Mouse (Mus musculus) midbrain, postnatal 0 days (tissue): Measurements from ENCODE around the gene Rgs5. TPM values are rescaled to one million over a fixed set of nuclear protein-coding genes. Genes with fewer than 3 reads are reported as not detected.

ENCODE experiments used
- ATAC-seq: fragments of 200-750 bp; cut with Nextera tagmentation; 2 replicates; pipeline ENCODE4 v1.8.0; 2017; ENCODE audit warnings: moderate number of reproducible peaks, mild to moderate bottlenecking, moderate TSS enrichment, moderate library complexity; ENCODE audit not compliant: low FRiP score
- DNase-seq: peaks from one replicate; pipeline ENCODE4 v3.0.0-alpha.2; 2015; ENCODE audit warnings: low spot score
- H3K27ac ChIP-seq: fragments of 300-500 bp; sonication (generic); 2 replicates; pipeline ENCODE4 v1.5.1; 2014; ENCODE audit warnings: low read depth, mild to moderate bottlenecking, low read length, mixed read lengths
- H3K27me3 ChIP-seq: fragments of 300-500 bp; sonication (generic); 2 replicates; pipeline ENCODE4 v1.6.1; 2014; ENCODE audit warnings: low read length, control low read depth, mixed read lengths; ENCODE audit not compliant: insufficient read depth
- H3K36me3 ChIP-seq: fragments of 300-500 bp; sonication (generic); 2 replicates; pipeline ENCODE4 v1.6.1; 2014; ENCODE audit warnings: low read length, control low read depth, mixed read lengths; ENCODE audit not compliant: insufficient read depth
- H3K4me1 ChIP-seq: fragments of 300-500 bp; sonication (generic); 2 replicates; pipeline ENCODE4 v1.6.1; 2014; ENCODE audit warnings: mild to moderate bottlenecking, control low read depth, antibody characterized with exemption, low read length, mixed read lengths; ENCODE audit not compliant: insufficient read depth
- H3K4me2 ChIP-seq: fragments of 300-500 bp; sonication (generic); 2 replicates; pipeline ENCODE4 v1.6.1; 2014; ENCODE audit warnings: low read depth, mild to moderate bottlenecking, low read length, mixed read lengths; ENCODE audit not compliant: poor library complexity, severe bottlenecking
- H3K4me3 ChIP-seq: fragments of 300-500 bp; sonication (generic); 2 replicates; pipeline ENCODE4 v1.5.1; 2014; ENCODE audit warnings: low read depth, mild to moderate bottlenecking, low read length, moderate library complexity
- H3K9ac ChIP-seq: fragments of 300-500 bp; sonication (generic); replicated peaks from 2 replicates; pipeline ENCODE4 v1.6.1; 2014; ENCODE audit warnings: mild to moderate bottlenecking, low read length, moderate library complexity, mixed read lengths; ENCODE audit not compliant: poor library complexity, severe bottlenecking
- H3K9me3 ChIP-seq: fragments of 300-500 bp; sonication (generic); 2 replicates; pipeline ENCODE4 v1.6.1; 2016; ENCODE audit warnings: low read length, control low read depth
- CTCF ChIP-seq: IDR thresholded peaks from 2 replicates; pipeline ENCODE4 v1.5.1; 2016; ENCODE audit warnings: antibody characterized with exemption, mild to moderate bottlenecking
- WGBS: fragments of 180-500 bp; shearing (Covaris S2); extraction: QIAGEN DNeasy Blood & Tissue Kit; methylation state at CpG from one replicate; pipeline ENCODE4 v1.1.7; 2014; 5-methylcytosine and 5-hydroxymethylcytosine counted together
- polyA plus RNA-seq: library from polyadenylated mRNA; unstranded; fragments of >200 nt; fragmentation: Nextera tagmentation; extraction: Ambion mirVana; gene quantifications from 2 replicates; pipeline ENCODE4 v1.2.1, GENCODE M21; 2015
- total RNA-seq: library from RNA; depleted of rRNA; stranded (reverse); fragments of >200 nt; gene quantifications from 2 replicates; pipeline ENCODE4 v1.2.3, GENCODE M21; 2014

Rgs5 gene
- total and polyA plus RNA-seq, 2 experiments from 2014 or later, result 14.9 to 47.8 TPM

DNA sequence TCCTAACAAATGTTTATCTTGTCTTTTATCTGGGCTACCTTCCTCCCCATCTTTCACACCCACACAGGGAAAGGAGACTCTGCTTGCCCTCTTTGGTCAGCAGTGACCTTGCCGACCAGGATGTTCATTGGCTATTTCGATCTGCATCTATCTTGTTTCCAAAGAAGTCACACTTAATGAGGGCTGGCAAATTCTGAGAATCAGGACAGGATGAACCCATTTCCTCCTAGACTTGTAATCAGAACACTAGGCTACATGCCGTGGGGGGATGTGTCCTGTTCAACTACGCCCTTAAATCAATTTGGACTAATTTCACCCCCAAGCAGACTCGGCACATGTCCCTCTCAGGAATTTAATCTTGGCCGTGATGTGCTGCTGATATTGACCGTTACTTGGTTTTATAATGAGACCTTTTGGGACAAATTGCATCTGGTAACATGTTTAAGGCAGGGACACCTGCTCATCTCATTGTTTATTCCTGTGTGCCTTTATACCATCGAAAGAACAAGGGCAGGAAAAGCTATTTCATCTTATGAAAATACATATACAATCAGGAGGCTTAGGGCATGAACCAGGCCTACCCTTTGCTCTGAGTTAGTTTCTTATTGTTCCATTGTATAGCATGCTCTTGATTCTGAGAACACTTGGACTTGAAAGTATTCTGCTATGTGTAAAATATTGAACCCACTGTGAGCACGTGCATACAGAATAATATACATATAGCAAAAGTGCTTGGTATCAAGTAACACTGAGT lies 25.3 kb downstream of the Rgs5 start:
- Histone ChIP-seq H3K27ac (no peak overlapping the region), H3K4me2 (no peak overlapping the region), H3K4me1 (no peaks in the 10 kb centered on the region), H3K4me3 (no peak overlapping the region), H3K9me3 (no peaks in the 10 kb centered on the region), H3K27me3 (no peaks in the 10 kb centered on the region), H3K36me3 (no peaks in the 10 kb centered on the region), H3K9ac (no peak overlapping the region)
- ATAC-seq, result no peak
- DNase-seq, result no peak
- WGBS, result 79% methylated on average over 9 of the region's 9 CpGs
- TF ChIP-seq CTCF, result no peak

DNA sequence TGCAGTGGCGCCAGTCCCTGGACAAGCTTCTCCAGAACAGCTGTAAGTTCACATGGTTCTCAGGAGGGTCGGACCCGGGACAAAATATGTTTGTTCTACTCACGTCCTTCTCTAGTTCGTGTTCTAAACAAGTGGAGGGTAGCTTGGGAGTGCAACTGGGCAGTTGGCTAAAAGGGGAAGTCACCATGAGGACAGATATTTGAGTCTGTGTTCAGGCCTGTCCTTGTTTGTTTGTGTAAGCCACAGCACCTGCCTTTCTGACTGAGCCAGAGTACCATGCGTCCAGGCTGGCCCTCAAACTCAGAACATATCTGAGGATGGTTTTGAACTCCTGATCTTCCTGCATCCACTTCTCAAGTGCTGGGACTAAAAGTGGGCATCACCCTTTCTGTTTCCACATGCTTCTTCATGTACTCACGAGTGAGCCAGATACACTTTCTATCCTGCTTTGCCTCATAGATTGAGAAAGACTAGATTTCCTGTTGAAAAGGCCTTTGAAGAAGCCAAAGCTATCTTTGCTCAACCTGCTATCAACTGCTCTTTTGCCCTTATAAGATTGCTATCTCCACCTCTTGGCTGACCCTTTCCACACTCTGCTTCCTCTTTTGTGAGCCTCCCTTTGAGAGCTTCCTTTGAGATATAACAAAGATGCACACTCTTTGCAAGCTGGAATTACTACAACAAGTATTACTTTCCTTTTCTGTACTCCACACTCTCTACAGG lies 27.6 kb downstream of the Rgs5 start:
- no peaks in the 10 kb centered on the region for H3K9me3 ChIP-seq
- WGBS, result 87% methylated on average over 7 of the region's 7 CpGs
- no peaks in the 10 kb centered on the region for H3K4me1 ChIP-seq
- no peak for TF ChIP-seq CTCF
- no peak overlapping the region for H3K4me2 ChIP-seq
- H3K36me3 ChIP-seq, result no peaks in the 10 kb centered on the region
- DNase-seq (no peak), ATAC-seq (no peak)
- H3K27ac ChIP-seq, result no peak overlapping the region
- no peak overlapping the region for H3K9ac ChIP-seq
- no peaks in the 10 kb centered on the region for H3K27me3 ChIP-seq
- H3K4me3 ChIP-seq, result no peak overlapping the region

DNA sequence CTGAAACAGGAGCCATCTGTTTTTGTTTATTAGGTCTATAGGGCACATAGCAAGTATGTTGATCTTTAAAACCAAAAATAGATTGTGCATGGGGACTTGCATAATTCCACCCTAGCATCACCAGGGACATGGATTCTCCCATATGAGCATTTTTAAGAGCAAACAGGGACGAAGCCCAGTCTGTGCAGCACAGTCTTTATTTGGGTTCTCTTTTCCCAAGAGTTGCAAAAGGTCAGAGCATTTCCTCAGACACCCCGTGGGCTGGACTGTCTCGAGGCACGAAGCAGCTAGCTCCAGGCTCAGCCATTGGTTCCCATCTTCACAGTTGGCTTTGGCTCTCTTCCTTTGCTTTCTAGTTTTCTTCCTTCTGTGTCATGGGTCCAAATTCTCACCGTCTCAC lies 30.0 kb downstream of the Rgs5 start:
- no peak overlapping the region for H3K9ac ChIP-seq
- no peaks in the 10 kb centered on the region for H3K27me3 ChIP-seq
- H3K4me1 ChIP-seq, result no peaks in the 10 kb centered on the region
- DNase-seq, result no peak
- no peak overlapping the region for H3K4me2 ChIP-seq
- no peaks in the 10 kb centered on the region for H3K9me3 ChIP-seq
- ATAC-seq, result no peak
- 75% methylated on average over 5 of the region's 5 CpGs for WGBS
- no peak overlapping the region for H3K4me3 ChIP-seq
- TF ChIP-seq CTCF, result no peak
- no peak overlapping the region for H3K27ac ChIP-seq
- no peaks in the 10 kb centered on the region for H3K36me3 ChIP-seq

DNA sequence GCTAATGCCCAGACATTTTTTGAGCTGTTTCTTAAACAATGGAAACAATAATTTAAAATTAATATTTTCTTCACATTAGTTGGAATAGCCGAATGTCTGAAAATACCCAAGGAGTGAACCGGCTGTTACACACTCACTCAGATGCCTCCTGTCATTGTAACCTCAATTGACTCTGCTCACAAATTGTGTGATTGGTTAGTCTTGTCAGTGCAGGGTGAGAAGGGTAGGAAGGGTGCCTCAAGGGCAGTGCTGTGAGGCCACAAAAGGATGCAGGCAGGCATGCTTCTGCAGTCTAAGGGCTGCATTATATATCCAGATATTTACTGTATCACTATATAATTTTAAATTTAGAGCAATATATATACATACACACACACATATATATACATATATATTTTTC lies 37.7 kb downstream of the Rgs5 start:
- Histone ChIP-seq H3K27ac (no peak overlapping the region), H3K27me3 (no peaks in the 10 kb centered on the region), H3K9me3 (no peaks in the 10 kb centered on the region), H3K4me2 (no peak overlapping the region), H3K4me1 (no peaks in the 10 kb centered on the region), H3K4me3 (no peak overlapping the region), H3K9ac (no peak overlapping the region), H3K36me3 (no peaks in the 10 kb centered on the region)
- DNase-seq (no peak), ATAC-seq (no peak)
- 55% methylated on average over 2 of the region's 2 CpGs for whole genome bisulfite sequencing
- TF ChIP-seq CTCF, result no peak

DNA sequence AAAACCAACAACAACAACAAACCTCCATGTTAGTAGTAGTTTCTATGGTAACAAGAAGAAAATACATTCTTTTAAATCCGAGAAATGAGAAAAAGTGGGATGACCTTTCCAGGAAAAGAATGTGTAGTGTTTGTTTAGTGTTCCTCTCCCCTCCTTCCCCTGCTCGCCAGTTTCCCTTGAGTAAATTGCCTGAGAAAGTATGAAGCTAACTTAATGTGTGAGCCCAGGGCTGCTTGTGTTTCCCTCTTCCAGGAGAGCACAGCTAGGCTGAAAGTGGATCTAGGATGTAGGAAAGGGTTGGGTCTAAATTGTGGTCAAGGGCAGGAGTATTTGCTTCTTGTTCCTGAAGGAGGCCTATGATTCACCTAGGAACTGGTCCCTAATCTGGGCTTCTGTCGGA lies 38.2 kb downstream of the Rgs5 start:
- no peak overlapping the region for H3K4me3 ChIP-seq
- H3K4me2 ChIP-seq, result no peak overlapping the region
- TF ChIP-seq CTCF, result no peak
- no peaks in the 10 kb centered on the region for H3K4me1 ChIP-seq
- WGBS, result 59% methylated on average over 3 of the region's 3 CpGs
- ATAC-seq, result no peak
- no peak overlapping the region for H3K27ac ChIP-seq
- H3K36me3 ChIP-seq, result no peaks in the 10 kb centered on the region
- no peak for DNase-seq
- H3K27me3 ChIP-seq, result no peaks in the 10 kb centered on the region
- H3K9ac ChIP-seq, result no peak overlapping the region
- H3K9me3 ChIP-seq, result no peaks in the 10 kb centered on the region

DNA sequence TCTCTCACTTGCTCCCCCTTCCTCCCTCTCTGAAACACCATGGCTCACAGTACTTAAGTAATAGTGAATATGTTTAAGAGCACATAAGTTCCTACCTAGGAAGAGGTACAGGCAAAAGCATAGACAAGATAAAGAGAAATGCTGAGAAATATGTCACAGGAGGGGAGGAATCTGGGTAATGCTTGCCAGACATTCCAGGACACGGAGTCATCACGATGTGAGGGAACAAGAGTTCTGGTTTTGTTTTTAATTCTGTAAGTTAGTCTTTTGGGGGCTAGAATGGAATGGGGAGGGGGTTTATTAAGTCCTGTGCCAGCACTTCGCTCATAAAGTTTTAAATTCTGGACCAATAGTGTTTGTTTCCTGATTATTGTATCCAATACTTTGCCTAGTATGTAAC lies 40.1 kb downstream of the Rgs5 start:
- no peak overlapping the region for H3K4me3 ChIP-seq
- no peak for TF ChIP-seq CTCF
- no peaks in the 10 kb centered on the region for H3K4me1 ChIP-seq
- H3K9ac ChIP-seq, result no peak overlapping the region
- no peak overlapping the region for H3K27ac ChIP-seq
- no peaks in the 10 kb centered on the region for H3K9me3 ChIP-seq
- DNase-seq (no peak), ATAC-seq (no peak)
- H3K4me2 ChIP-seq, result no peak overlapping the region
- no peaks in the 10 kb centered on the region for H3K27me3 ChIP-seq
- no peaks in the 10 kb centered on the region for H3K36me3 ChIP-seq
- 90% methylated on average over 3 of the region's 3 CpGs for WGBS
